Mouse (Mus musculus) embryonic facial prominence, embryonic 11.5 days (tissue): ENCODE data around the gene Olfr592. TPM values are rescaled to one million over a fixed set of nuclear protein-coding genes. Genes with fewer than 3 reads are reported as not detected.

Experiments used
- polyA plus RNA-seq: library from polyadenylated mRNA; unstranded; fragments of >200 nt; fragmentation: Nextera tagmentation; extraction: Ambion mirVana; gene quantifications from 2 replicates; pipeline ENCODE4 v1.2.1, GENCODE M21; 2014

Olfr592 gene
- polyA plus RNA-seq, 1 experiment from 2014 or later: not detected

Other genes with a start within 250 kb of the Olfr592 start
- not detected in 2 replicates for gene Olfr573-ps1, start 242.2 kb upstream of the Olfr592 start, polyA plus RNA-seq
- gene Olfr574, start 236.3 kb upstream of the Olfr592 start, polyA plus RNA-seq: not detected in 2 replicates
- not detected in 2 replicates for gene Olfr575, start 226.0 kb upstream of the Olfr592 start, polyA plus RNA-seq
- not detected in 2 replicates for gene Olfr576, start 222.1 kb upstream of the Olfr592 start, polyA plus RNA-seq
- not detected in 2 replicates for gene Olfr577, start 208.9 kb upstream of the Olfr592 start, polyA plus RNA-seq
- gene Olfr578, start 195.5 kb upstream of the Olfr592 start, polyA plus RNA-seq: not detected in 2 replicates
- not detected in 2 replicates for gene Olfr582, start 146.8 kb upstream of the Olfr592 start, polyA plus RNA-seq
- gene Olfr583, start 133.5 kb upstream of the Olfr592 start, polyA plus RNA-seq: not detected in 2 replicates
- not detected in 2 replicates for gene Olfr584, start 102.9 kb upstream of the Olfr592 start, polyA plus RNA-seq
- gene Olfr585, start 87.1 kb upstream of the Olfr592 start, polyA plus RNA-seq: not detected in 2 replicates
- not detected in 2 replicates for gene Olfr586, start 59.2 kb upstream of the Olfr592 start, polyA plus RNA-seq
- gene Olfr588-ps1, start 43.9 kb upstream of the Olfr592 start, polyA plus RNA-seq: not detected in 2 replicates
- gene Olfr589, start 28.4 kb upstream of the Olfr592 start, polyA plus RNA-seq: not detected in 2 replicates
- gene Olfr591, start 6.5 kb upstream of the Olfr592 start, polyA plus RNA-seq: not detected in 2 replicates
- gene Olfr593, start 27.1 kb downstream of the Olfr592 start, polyA plus RNA-seq: not detected in 2 replicates
- gene Olfr594, start 32.2 kb downstream of the Olfr592 start, polyA plus RNA-seq: not detected in 2 replicates
- not detected in 2 replicates for gene Usp17ld, start 67.7 kb downstream of the Olfr592 start, polyA plus RNA-seq
- gene Olfr596, start 120.8 kb downstream of the Olfr592 start, polyA plus RNA-seq: not detected in 2 replicates
- gene Olfr597, start 131.5 kb downstream of the Olfr592 start, polyA plus RNA-seq: not detected in 2 replicates
- gene Olfr598, start 138.8 kb downstream of the Olfr592 start, polyA plus RNA-seq: not detected in 2 replicates
- gene Olfr599, start 151.1 kb downstream of the Olfr592 start, polyA plus RNA-seq: not detected in 2 replicates
- not detected in 2 replicates for gene Olfr600, start 164.9 kb downstream of the Olfr592 start, polyA plus RNA-seq
- gene Olfr601, start 177.9 kb downstream of the Olfr592 start, polyA plus RNA-seq: not detected in 2 replicates
- gene Olfr603, start 201.4 kb downstream of the Olfr592 start, polyA plus RNA-seq: not detected in 2 replicates
- gene Usp17lc, start 230.3 kb downstream of the Olfr592 start, polyA plus RNA-seq: not detected in 2 replicates